Mouse (Mus musculus) embryonic facial prominence, embryonic 15.5 days (tissue): ENCODE measurements around the gene Slc35e1. TPM values are rescaled to one million over a fixed set of nuclear protein-coding genes. Genes with fewer than 3 reads are reported as not detected.

Source experiments
- ATAC-seq: fragments of 200-750 bp; cut with Nextera tagmentation; 2 replicates; pipeline ENCODE4 v1.8.0; 2017; ENCODE audit warnings: low read depth, moderate TSS enrichment; ENCODE audit not compliant: insufficient number of reproducible peaks, low FRiP score, low TSS enrichment
- H3K27ac ChIP-seq: fragments of 300-500 bp; sonication (generic); replicated peaks from 2 replicates; pipeline ENCODE4 v1.5.1; 2015; ENCODE audit warnings: mild to moderate bottlenecking, inconsistent platforms
- H3K27me3 ChIP-seq: fragments of 300-500 bp; sonication (generic); 2 replicates; pipeline ENCODE4 v1.6.1; 2015; ENCODE audit warnings: inconsistent platforms
- H3K36me3 ChIP-seq: fragments of 300-500 bp; sonication (generic); 2 replicates; pipeline ENCODE4 v1.6.1; 2015; ENCODE audit warnings: mild to moderate bottlenecking, inconsistent platforms
- H3K4me1 ChIP-seq: fragments of 300-500 bp; sonication (generic); 2 replicates; pipeline ENCODE4 v1.6.1; 2015; ENCODE audit warnings: inconsistent platforms
- H3K4me2 ChIP-seq: fragments of 300-500 bp; sonication (generic); replicated peaks from 2 replicates; pipeline ENCODE4 v1.6.1; 2015; ENCODE audit warnings: mild to moderate bottlenecking, inconsistent platforms
- H3K4me3 ChIP-seq: fragments of 300-500 bp; sonication (generic); replicated peaks from 2 replicates; pipeline ENCODE4 v1.5.1; 2015; ENCODE audit warnings: mild to moderate bottlenecking, inconsistent platforms
- H3K9ac ChIP-seq: fragments of 300-500 bp; sonication (generic); 2 replicates; pipeline ENCODE4 v1.6.1; 2015; ENCODE audit warnings: inconsistent platforms
- H3K9me3 ChIP-seq: fragments of 300-500 bp; sonication (generic); replicated peaks from 2 replicates; pipeline ENCODE4 v1.6.1; 2016; ENCODE audit warnings: inconsistent platforms
- WGBS: fragments of 180-500 bp; shearing (Covaris S2); methylation state at CpG from one replicate; pipeline ENCODE4 v1.1.7; 2015; 5-methylcytosine and 5-hydroxymethylcytosine counted together
- microRNA-seq: library from miRNA; unstranded; fragments of <30 nt; microRNA quantifications from one replicate; pipeline ENCODE4, GENCODE M21; 2016; ENCODE audit warnings: borderline number of aligned reads
- polyA plus RNA-seq: library from polyadenylated mRNA; unstranded; fragments of >200 nt; fragmentation: Nextera tagmentation; extraction: Ambion mirVana; gene quantifications from 2 replicates; pipeline ENCODE4 v1.2.1, GENCODE M21; 2015

Slc35e1 gene
- polyA plus RNA-seq, 1 experiment from 2014 or later: 24.8 TPM

DNA sequence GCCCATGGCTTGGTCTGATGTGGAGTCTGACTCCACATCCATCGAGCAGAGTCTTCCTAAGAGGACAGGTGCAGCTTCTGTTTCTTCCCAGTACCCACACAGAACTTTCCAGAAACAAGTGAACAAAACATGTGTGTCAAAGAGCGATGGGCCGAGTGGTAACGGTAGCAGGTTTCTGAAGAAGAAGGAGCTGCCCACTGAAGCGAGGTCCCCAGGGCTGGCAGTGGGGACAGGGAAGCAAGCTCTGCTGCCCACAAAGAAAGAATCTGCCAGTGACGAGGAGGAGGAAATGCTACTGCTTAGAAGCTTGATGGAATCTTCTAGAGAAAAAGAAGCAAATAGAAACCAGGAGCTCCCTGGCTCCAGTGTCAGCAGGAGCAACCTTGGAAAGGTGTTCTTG, 47.3 kb downstream of the Slc35e1 start:
- 90% methylated on average over 6 of the region's 6 CpGs for WGBS
- Histone ChIP-seq H3K4me3 (no peak overlapping the region), H3K9me3 (no peaks in the 10 kb centered on the region), H3K9ac (no peak overlapping the region), H3K36me3 (peaks cover 25% of the 10 kb centered on the region), H3K27ac (no peak overlapping the region), H3K4me1 (peaks cover 11% of the 10 kb centered on the region; the same call in 1 of the 2 replicates), H3K4me2 (no peak overlapping the region), H3K27me3 (no peaks in the 10 kb centered on the region)
- no peak for ATAC-seq

DNA sequence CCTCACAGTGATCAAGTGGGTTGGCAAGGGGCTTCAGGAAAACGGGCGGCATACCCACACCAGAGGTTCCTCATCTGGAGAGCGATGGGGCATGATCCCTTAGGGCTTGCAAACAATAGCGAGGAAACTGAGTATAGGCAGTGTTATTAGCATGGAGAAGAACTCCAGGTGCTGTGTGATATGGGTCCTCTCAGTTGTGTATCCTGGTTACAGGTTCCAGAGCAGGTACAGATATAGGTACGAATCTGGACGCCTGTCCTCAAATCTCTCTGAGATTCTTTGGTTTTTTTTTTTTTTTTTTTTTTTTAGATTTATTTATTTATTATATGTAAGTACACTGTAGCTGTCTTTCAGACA, 48.4 kb downstream of the Slc35e1 start:
- H3K4me1 ChIP-seq: peaks cover 11% of the 10 kb centered on the region; the same call in 1 of the 2 replicates
- H3K4me3 ChIP-seq: peak overlapping the region; percentile 46
- 31% methylated on average over 6 of the region's 6 CpGs for WGBS
- H3K9ac ChIP-seq: peak overlapping the region; percentile 66
- H3K9me3 ChIP-seq: no peaks in the 10 kb centered on the region
- no peak overlapping the region; the same call in 1 of the 2 replicates for H3K27ac ChIP-seq
- ATAC-seq: peak; percentile 32; the same call in 1 of the 2 replicates
- peak overlapping the region; percentile 69 for H3K4me2 ChIP-seq
- no peaks in the 10 kb centered on the region for H3K27me3 ChIP-seq
- H3K36me3 ChIP-seq: peaks cover 14% of the 10 kb centered on the region

DNA sequence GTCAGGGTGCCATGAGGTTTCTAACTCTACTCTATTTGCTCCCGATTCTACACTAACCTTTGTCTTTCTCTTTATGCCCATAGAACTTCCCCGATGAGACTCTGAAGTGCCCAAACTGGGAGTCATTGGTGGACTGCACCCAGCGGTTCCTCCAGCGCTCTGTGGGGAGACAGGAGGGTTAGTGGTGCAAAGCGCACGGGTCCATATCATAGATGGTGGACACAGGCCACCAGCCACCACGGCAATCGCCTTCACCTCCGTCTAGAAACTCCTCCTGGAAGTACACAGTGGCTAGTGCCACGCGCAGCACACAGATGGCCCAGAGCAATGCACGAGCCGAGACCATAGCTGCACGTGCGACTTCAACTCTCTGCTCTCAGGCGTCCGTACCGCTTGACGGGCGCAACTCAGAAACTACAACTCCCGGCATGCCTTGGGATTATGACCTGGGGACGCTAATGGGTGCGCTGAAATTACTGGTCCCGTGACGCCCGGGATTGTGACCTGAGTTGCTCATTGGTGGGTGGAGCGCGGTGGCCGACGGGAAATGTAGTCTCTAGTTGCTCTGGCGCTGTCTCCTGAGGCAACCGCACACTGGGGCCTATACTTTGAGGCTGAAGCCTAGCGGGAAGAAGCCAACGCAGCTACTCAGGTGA, 48.9 kb downstream of the Slc35e1 start, which contains the start of the genes Calr3 and 1700030K09Rik:
TSS of gene Calr3 (minus strand) at position 533 of the 656 bp plus-strand sequence.
TSS of gene 1700030K09Rik (plus strand) at position 543 of the 656 bp plus-strand sequence.
- Histone ChIP-seq H3K4me1 (peaks cover 11% of the 10 kb centered on the region; the same call in 1 of the 2 replicates), H3K4me2 (peak within 1 kb of the TSS; percentile 69), H3K27ac (no peak within 1 kb of the TSS; the same call in 1 of the 2 replicates), H3K36me3 (peaks cover 13% of the 10 kb centered on the region), H3K9me3 (no peaks in the 10 kb centered on the region), H3K27me3 (no peaks in the 10 kb centered on the region), H3K9ac (peak within 1 kb of the TSS; percentile 66), H3K4me3 (peak within 1 kb of the TSS; percentile 46)
- WGBS: 5% methylated on average over 34 of the region's 34 CpGs
- ATAC-seq: peak; percentile 98

DNA sequence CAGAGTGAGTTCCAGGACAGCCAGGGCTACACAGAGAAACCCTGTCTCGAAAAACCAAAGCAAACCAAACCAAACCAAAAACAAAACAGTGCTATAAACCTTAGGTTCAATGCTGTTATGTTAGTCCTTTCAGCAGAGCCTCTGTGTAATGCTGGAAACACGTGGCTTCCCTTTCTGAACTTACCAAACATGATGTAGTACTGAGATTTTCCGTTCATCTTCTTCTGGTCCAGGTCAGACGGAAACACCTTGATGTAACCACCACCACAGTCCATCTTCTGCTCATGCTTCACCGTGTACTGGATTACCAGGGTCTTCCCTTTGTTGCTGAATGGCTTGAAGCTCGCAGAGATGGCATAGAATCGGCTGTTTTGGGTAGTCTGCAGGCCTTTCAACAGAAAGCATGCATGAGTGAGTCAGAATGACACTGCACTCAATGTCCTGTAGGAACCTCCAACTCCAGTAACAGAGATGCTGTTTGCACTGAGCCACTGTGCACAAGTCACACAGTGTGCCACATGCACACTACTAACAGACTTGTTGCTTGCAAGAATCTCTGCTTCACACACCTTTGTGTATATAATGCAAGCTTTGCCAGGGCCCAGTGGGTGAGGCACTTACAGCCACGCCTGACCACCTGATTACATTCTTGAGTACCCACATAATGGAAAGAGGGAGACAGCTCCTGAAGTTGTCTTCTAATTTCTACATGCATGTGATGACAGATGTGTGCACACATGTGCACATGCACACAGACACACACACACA, 54.0 kb downstream of the Slc35e1 start:
- Histone ChIP-seq H3K9ac (no peak overlapping the region), H3K27ac (no peak overlapping the region), H3K36me3 (no peaks in the 10 kb centered on the region), H3K4me1 (peaks cover 5% of the 10 kb centered on the region; the same call in 1 of the 2 replicates), H3K4me3 (no peak overlapping the region), H3K4me2 (no peak overlapping the region), H3K9me3 (no peaks in the 10 kb centered on the region), H3K27me3 (no peaks in the 10 kb centered on the region)
- no peak for ATAC-seq
- WGBS: 71% methylated on average over 8 of the region's 8 CpGs

DNA sequence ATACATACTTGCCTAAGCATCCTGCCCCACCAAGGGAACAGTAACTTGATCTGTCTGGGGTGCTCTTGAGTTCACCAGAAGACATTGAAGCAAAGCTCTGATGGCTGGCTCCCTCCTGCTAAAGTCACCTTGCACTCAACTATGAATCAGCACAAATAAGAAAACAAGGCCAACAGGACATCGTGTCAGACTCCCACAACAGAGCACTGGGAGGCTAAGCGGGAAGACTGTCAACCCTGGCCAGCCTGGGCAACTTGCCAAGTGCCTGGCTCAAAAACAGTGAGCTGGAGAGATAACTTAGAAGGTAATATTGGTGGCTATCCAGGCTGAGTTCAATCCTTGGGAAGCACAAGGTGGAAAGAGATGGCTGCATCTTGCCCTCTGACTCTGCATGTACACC, 57.5 kb downstream of the Slc35e1 start:
- Histone ChIP-seq H3K27ac (no peak overlapping the region), H3K9me3 (no peaks in the 10 kb centered on the region), H3K36me3 (no peaks in the 10 kb centered on the region), H3K27me3 (no peaks in the 10 kb centered on the region), H3K4me2 (no peak overlapping the region), H3K4me3 (no peak overlapping the region), H3K4me1 (no peaks in the 10 kb centered on the region), H3K9ac (no peak overlapping the region)
- 46% methylated on average over 2 of the region's 2 CpGs for WGBS
- no peak for ATAC-seq

Small RNAs within 50 kb of the gene (microRNA-seq; reads per million reads assigned to microRNA genes)
- gene Gm28019: not detected
- gene Mir7068: 1.0 reads per million

Other genes starting within 250 kb of the Slc35e1 start
- gene Gm10282, start 187.4 kb downstream of the Slc35e1 start, polyA plus RNA-seq: 22.9 and 33.3 TPM in 2 replicates
- gene Klf2, start 173.6 kb downstream of the Slc35e1 start, polyA plus RNA-seq: 12.1 and 15.4 TPM in 2 replicates
- 54.2 and 56.6 TPM in 2 replicates for gene Eps15l1, start 71.2 kb downstream of the Slc35e1 start, polyA plus RNA-seq
- 1.0 and 1.2 TPM in 2 replicates for gene Calr3, start 48.7 kb downstream of the Slc35e1 start, polyA plus RNA-seq
- 15.7 and 17.0 TPM in 2 replicates for gene 1700030K09Rik, start 48.7 kb downstream of the Slc35e1 start, polyA plus RNA-seq
- 56.3 and 68.6 TPM in 2 replicates for gene Cherp, start 17.4 kb downstream of the Slc35e1 start, polyA plus RNA-seq
- 18.4 and 20.4 TPM in 2 replicates for gene Med26, start 55.7 kb upstream of the Slc35e1 start, polyA plus RNA-seq
- 116 and 121 TPM in 2 replicates for gene Smim7, start 78.5 kb upstream of the Slc35e1 start, polyA plus RNA-seq
- 35.2 and 37.2 TPM in 2 replicates for gene Tmem38a, start 79.4 kb upstream of the Slc35e1 start, polyA plus RNA-seq
- gene Nwd1, start 154.1 kb upstream of the Slc35e1 start, polyA plus RNA-seq: 0.27 and 0.28 TPM in 2 replicates
- 172 and 176 TPM in 2 replicates for gene Sin3b, start 230.7 kb upstream of the Slc35e1 start, polyA plus RNA-seq